Mouse (Mus musculus) lung, postnatal 10 days (tissue): Measurements from ENCODE around the gene Trim14.

Source experiments
- DNase-seq: peaks from one replicate; pipeline ENCODE4 v3.0.0; 2021

Trim14 gene

DNA sequence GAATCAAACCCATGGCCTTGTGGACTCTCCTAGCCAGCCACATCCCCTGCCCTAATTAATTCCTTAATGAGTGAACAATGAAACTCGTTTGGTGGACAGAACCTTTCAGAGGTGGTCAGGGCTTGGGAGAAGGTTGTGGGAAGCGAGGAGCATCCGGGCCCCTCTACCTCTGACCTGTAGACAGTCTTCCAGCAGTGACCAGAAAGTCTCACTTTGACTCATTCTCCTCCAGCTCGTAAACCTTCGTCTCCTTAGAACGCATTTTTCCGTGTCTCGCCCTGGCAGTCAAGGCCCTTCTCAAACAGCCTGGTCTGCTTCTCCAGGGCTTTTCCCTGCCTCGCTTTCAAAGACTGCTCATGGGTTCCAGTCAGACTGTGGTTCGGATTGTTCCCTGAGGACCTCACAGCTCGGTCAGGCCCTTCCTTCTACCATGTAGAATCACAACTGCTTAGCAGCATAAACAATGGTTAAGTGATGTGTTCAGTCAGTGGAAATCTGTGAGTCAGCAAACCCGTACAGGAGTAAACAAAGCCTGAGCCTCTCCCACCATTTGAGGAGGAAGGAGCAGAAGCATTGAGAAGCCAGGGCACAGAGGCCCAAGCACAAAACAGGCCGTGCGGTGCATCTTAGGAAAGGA lies 24.2 kb upstream of the Trim14 start:
- no peak for DNase-seq

DNA sequence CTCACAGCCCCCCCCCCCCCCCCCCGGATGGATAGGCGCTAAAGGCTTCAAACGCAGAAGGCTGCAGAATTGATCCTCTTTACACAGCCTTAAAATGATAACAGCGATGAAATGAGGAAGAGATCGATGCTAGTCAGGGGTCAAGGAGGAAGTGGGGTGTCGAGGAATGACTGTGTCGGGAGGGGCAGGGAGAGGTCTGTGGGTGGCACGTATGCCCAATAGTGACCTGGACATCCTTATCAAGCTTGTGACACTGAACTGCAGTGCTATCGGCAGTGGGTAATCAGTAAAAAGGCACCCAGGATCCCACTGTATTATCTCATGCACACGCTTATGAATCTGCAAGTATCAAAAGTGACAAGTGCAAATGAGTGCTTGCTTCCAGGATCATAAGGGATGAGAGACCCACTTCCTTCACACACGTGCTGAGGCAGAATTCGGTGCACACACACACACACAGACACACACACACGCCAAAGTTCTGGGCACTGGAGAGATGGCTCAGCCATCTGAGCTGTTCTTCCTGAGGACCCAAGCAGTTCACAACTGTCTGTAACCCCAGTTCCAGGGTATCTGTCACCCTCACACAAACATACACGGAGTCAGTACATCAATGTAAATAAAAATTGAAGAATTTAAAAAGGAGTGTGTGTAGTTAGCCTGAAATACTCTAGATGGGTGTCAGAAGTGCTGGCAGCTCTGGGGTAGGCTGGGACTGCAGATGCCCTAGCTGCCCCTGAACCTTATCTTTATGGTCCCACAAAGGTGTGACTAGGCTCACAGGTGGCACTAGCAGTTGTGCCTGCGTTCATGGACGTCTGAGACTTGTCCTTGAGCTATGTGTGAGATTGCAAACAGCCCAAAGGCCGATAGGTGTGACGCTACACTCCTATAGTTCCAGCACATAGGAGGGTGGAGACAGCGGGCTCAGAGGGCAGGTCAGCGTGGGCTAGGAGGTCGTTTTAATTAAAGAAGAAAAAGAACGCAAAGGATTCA lies 23.0 kb upstream of the Trim14 start:
- no peak for DNase-seq

DNA sequence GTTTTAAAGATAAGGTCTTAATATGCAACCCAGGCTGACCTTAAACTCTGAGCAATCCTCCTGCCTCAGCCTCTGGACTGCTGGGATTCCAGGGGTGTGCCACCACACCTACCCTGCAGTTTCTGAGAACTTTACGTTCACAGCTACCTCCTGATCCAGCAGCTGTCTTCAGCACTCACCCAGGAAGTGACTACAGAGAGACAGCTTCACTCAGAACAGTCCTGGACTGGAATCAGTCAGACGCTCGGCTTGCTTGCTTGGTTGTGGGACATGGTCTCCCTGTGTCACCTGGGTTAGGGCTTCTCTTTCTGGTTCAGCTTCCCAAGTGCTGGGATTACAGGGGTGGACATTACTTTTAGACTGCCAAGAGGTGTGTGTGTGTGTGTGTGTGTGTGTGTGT lies 21.0 kb upstream of the Trim14 start:
- no peak for DNase-seq

DNA sequence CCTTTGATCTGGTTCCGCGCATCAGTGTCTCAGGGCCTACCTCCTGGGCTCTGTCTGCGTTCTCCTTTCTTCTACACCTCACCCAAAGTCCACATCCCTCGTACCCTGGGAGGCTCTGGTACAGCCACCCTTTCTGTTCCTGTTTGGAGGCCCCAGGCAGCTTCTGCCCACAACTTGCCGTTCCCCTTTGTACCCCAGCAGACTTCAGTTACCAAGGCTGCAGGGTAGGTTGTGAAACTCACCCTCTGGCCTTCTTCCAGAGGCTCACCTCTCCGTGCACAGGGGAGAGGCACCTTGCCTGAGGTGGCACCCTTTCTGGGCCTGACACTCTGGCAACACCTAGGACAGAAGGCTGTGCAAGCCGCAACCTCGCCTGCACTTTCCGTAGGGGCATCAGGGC lies 19.8 kb upstream of the Trim14 start:
- DNase-seq: peak; percentile 48

DNA sequence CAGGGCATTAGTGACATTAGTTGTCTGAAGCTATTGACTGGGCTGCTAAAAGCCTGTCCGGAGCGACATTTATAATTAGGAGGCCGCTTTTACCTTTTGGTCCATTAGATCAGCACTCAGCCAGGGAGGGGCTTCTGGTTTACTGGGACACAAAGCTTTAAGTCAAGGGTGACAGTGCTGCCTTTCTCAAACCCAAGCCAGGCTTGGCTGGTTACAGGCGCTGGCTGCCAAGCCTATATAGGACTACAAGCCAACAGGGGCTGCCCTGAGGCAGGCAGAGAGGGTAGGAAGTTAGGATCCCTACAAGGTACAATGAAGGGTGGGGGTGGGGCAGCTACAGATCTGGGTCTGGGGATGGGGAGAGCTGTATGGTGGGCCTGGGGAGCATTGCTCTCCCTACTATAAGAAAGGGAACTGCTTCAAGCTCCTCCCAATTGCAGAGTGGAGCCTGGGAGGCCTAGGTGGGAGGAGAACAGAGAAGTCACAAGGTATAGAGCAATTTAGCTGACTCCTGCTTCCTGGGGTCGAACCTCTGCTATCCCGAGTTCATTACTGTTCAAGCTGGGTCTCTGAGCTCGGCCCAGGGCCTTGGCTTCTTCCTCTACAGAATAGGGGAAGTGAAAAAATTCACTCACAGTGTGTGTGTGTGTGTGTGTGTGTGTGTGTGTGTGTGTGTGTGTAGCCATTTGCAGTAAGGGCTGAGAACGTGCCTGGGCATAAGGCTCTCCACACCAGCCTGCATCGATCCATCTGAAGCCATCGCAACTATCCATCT lies 18.5 kb upstream of the Trim14 start:
- peak; percentile 28 for DNase-seq

DNA sequence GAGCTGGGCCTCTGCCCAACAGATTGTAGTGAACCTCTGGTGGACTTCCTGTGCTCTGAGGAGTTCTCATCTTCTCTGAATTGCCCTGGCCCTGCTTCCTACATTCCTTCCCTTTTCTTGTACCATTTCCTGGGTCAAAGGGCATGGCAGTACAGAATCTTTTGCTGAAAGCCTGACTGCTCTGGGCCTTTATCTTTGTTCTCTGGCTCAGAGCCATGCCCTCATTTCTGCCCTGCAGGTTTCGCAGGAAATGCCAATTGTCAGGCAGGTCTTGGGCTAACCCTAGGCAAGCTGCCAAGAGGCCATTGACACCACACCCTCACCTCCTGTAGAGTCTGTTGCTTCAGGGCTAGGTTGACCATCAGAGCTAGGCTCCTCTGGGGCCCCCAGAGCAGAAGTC lies 17.9 kb upstream of the Trim14 start:
- DNase-seq: peak; percentile 81

DNA sequence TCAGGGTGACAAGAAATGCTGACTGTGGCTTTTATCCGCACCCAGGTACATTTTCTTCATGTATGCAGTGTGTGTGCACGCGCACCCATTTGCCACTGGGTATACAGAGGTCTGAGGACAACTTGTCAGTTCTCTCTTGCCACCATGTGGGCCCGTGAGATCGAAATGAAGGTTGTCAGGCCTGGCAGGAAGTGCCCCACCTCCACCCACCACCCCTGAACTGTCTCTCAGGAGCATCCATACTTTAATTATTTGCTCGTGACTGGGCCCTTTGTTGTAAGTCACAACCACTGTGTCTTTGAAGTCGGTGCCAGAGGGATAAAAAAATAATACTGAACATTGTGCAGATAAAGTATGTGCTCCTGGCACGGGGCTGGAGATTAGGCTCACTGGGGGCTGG lies 14.5 kb upstream of the Trim14 start:
- no peak for DNase-seq

DNA sequence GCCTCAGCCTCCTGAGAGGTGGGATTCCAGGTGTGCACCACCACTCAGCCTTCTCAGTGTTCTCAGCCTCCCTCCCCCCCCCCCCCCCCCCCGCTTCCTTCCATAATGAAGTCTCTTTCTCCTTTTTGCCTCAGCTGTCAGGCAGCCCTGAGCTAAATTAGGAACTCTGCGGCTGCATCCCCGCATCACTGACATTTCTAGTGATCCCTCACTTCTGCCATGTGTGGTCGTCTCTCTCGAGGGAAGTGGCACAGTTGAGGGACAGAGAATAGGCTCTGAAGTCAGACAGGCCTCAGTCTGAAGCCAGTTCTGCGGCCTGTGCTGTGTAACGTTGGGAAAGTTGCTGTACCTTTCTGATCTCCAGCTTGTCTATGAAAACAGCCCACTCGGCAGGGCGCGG lies 14.0 kb upstream of the Trim14 start:
- DNase-seq: no peak

DNA sequence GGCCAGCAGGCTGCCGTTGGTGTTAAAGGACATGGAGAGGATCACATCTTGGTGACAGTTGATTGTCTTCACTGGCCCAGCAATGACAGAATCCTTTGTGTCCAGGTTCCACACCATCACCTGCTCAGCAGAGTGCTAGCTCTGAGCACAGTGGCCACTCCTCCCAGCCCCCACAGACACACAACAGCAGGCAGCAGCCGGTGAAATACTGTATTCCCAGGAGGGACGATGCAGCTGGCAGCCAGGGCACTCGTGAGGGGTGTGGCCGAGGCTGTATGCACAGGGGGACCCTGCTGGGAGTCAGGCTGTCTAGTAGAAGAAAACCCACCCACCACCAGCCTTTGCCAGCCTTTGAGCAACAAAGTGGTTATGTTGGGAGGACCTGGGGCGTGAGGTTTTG lies 10.8 kb upstream of the Trim14 start:
- DNase-seq: no peak

DNA sequence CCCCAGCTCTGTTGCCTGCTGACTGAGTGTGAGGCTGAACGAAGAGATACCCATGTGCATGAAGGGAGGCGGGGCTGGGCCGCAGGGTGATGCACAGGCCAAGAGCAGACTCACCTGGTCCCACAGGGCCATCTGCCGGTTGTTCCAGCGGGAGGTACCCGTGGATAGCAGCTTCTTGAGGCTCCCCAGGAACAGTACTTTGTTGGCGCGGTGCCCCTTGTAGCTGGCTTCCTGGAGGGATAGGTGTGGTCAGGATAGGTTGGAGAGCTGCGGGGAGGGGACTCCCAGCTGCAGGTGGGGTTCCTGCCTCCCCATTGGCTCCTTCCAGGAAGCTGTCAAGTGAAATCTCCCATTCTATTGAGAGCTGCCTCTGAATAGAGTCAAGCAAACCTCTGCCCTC lies 9.6 kb upstream of the Trim14 start:
- DNase-seq: peak; percentile 55

DNA sequence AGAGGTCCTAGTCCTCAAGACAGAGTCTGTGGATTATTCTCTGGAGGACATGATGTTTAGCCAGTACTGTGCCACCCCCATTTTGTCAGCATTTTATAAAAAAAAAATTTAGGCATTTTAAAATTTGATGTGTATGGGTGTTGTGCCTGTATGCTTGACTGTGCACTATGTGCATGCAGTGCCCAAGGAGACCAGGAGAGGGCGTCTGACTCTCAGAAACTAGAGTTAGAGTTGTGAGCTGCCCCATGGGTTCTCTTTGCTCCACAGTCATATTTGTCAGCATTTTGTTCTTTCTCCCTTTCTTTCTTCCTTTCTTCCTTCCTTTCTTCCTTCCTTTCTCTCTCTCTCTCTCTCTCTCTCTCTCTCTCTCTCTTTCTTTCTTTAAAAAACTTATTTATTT lies 8.4 kb upstream of the Trim14 start:
- DNase-seq: no peak

DNA sequence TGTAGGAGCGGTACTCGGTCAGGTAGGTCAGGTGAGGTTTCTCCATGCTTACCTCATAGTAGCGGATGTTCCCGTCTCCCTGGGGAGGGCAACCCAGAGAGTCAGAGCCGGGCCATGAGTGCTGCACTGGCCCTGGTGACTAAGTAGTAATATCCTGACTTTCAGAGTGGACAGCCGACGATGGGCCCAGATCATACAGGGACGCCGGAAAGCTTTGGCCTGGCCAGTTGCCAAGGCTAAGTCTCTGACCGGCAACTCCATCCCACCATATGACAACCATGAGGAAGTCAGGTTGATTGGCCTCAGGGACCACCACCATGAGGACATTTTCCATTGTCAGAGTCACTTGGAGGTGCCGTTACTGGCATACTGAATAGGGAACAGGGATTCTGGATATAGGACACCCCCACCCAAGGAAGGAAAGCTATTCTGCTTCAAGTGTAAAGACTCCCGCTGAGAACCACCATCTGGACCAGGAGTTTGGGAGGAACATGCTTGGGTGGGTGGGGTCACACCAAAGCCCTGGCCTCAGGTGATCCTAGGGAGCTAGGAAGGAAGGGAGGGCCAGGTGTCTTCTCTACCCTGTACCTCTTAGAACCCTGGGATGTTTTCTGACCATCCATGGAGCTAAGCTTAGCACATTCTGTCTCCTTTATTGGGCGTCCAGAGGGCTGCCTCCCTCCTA lies 7.6 kb upstream of the Trim14 start:
- no peak for DNase-seq

DNA sequence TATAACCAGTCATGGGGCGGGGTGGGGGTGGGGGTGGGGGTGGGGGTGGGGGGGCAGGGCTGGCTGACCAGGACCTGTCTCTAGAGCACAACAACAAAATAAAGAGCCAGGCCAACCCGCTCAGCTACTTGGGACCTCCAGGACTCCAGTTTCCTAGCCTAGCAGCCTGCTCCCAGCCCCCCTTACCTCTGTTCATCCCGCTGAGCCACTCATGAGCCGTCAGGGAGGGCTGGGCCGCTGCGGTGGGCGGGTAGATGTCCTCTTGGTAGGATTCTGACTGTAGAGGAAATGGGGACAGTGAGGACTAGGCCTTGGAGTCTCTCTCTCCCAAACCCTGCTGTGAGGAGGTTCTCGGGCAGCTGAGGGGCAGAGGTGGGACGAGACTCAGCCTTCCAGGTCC lies 5.8 kb upstream of the Trim14 start:
- DNase-seq: no peak

DNA sequence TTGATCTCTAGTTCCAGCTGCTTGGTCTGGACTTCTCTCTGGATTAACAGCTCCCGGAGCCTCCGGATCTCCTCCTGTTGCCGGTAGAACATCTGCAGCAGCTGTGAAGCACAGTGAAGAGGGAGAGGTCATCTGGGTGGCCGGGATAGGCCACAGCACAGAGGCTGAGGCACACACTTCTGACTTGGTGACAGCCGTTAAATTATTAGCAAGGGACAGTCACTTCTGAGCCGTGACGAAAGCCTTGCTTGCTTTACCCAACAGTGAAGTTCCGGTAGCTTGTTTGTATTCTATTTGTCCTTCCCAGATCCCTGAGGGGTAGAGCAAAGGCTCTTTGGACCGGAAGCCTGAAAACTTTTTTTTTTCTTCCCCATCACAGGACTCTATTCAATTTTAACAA lies 3.2 kb upstream of the Trim14 start:
- no peak for DNase-seq

DNA sequence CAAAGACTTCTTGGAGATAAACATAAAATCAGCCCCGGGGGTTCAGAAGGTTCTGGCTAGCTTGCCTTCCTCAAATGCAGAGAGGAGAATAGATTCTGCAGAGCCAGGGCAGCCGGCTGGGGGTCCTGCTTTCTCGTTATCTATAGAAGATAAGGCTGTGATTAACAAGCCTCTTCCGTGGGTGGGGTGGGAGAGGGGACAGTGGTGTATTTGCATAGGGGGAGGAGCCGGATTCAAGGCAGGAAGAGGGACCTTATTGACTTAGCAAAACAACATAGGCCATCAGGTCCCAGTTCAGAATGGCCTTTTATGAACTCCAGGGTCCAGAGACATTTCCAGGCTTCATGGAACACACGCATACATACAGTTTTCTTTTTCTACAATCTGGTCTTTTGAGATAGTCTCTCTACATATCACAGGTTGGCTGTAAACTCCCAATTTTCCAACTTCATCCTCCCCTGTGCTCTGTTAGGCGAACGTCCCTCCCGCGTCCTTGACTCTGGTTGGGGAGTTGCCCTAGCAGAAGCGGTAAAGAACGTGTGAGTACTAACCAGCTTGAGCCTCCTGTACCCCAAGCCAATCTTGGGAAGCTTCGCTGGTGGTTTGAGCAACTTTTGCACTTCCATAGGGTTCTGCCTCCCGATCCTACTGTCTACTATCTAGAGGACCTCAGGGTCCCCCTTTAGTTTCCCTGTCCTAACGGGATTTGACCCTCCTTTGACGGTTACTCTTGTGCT lies 679 bp downstream of the Trim14 start:
- peak; percentile 34 for DNase-seq

DNA sequence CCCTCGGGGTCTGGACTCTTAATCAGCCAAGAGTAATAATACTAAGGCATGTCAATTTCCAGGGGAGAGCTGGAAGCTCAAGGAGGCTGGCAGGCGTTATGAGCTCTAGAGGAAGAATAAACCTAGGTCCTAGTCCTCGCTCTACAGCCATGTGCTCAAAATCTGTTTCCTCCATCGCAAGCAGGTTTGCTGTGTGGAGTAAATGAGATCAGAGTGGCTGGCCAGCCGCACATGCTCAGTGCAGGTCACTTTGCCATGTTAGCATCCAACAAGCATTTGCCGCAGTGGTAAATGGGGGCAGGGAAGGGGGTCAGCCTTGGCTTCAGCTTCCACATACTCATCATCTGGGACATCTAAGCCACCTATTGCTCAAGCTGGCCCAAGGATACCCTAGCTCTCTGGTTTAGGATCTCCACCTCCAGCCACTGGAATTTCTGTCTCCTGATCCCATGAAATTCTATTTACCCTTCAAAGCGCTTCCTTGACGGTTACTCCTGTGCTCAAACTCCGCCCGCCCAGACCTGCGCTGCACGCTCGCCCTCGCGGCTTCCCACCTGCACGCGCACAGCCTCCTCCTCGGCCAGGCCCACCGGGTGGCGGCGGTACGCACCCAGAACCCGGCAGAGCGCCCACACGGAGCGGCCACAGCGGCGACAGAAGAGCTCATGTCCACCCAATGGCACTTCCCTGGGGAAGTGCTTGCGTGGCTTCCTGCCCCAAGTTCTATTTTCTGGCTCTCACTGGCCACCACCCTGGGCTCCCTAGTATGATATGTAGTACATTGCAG lies 1.8 kb downstream of the Trim14 start:
- DNase-seq: no peak

DNA sequence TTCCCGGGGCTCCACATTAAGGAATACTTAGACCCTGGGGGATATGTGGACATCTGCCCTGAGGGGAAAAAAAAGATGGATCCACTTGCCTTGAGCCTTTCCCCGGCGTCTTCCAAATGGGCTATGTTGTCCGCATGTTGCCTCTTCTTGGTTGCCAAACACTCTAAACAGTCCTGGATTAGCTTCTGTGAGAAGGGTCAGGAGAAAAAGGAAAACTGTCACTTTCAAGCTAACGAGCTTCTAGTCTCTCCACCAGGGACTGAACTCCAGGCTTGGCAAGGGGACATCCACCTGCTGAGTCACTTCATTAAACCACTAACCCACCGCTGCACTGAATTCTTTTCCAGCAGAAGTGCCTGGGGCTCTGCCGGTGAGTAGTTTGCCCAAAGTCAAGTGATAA lies 3.0 kb downstream of the Trim14 start:
- DNase-seq: no peak

DNA sequence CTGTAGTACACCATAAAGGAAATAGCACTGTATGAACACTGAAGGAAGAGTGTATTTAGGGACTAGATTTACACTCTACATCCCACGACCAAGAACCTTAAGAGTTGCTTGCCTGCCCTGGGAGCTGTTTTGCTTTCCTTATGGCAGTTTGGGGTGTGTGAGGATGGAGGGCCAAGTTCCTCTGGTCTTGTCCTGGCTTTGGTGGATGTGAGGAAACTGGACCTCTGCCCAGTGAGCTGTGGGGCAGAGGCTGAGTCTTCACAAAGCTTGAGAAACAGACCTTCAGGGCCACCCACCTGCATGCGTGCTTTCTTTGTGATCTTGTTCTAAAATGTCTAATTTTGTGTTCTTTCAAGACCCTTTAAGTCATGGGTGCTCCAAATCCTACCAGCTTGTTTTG lies 3.4 kb downstream of the Trim14 start:
- no peak for DNase-seq

DNA sequence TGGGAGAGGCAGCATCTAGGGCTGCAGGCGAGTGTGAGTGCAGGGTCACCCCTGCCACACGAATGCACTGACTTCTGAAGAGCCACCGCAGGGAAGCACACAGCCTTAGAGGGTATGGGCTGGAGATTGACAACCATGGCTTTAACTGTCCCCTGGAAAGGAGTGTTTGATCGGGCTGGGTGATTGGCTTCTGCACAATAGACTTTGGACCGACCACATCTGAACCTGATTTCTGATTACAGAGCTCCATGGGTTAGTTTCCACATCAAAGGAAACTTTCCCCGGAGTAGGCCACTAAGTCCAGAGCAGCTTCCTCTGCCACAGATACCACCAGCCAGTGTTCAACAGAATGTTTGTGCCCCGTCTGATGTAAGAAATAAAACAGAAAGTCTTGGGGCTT lies 6.2 kb downstream of the Trim14 start:
- no peak for DNase-seq

DNA sequence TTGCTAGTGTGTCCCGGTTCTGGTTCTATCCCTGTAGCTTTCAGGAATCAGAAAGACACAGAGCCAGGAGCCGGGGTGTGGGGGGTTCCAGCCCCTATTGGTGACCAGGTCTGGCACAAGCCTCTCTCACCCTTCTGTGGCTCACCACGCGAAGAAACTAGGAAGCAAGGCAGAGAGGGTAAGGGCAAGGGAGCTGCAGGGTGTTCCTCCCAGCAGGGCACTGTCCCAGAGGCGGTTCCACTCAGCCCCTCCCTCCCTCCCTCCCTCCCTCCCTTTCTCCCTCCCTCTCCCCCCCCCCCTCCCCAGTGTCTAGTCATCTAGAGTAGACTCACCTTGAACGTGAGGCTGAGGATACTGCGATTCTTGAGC lies 8.4 kb downstream of the Trim14 start:
- no peak for DNase-seq

DNA sequence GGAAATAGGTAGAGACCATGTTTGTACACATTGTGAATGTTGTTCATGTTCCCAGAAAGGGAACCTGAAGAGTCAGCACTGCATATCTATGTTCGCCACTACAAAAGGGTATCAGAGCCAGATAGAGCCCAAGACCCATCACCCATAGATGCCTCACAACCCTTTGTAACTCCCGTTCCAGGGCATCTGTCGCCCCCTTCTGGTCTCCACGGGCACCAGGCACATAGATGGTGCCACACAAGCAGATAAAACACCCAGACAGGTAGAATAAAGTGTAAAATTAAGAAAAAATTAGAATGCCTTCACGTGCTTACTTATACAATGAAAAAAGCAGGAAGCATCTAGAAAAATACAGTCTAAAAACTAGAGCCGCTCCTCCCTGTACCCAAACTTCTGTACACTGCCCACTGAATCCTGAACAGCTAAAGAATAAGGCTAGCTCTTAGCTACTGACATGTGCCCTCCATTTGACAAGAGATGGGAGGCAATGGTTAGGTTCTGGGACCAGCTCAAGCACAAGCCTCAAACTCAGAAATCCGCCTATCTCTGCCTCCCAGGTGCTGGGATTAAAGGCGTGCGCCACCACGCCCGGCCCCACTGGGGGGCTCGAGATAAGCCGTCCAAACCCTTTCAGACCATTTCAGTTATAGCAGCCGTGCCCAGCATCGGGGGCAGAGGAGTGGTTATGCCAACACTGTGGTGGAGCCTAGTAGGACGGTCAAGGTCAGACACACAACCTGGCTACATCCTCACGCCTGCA lies 9.0 kb downstream of the Trim14 start:
- DNase-seq: no peak
